7 mouse cellular contexts compared by ENCODE assay signal in genomic region chr3:131490143-131490908, GRCm38 (mm10). TPM values are rescaled to one million over a fixed set of nuclear protein-coding genes. Genes with fewer than 3 reads are reported as not detected.
DNase-seq lines count a peak whose midpoint lies in the region; ATAC-seq and TF ChIP-seq lines count a peak whose summit lies in the region.

No protein-coding gene starts in this region.

- H3K27ac ChIP-seq in limb, embryonic 14.5 days (replicated peaks; ENCODE audit: low read depth, low read length): peak overlapping the region; percentile 48; the same call in 1 of the 2 replicates
- no peak overlapping the region for H3K27ac ChIP-seq in midbrain, embryonic 14.5 days (replicated peaks; ENCODE audit: low read depth, low read length)
- peak overlapping the region; percentile 89 for H3K27ac ChIP-seq in stomach, embryonic 14.5 days (ENCODE audit: low read length)

- H3K9me3 ChIP-seq in limb, embryonic 14.5 days (ENCODE audit: control insufficient read depth, low read length): no peaks in the 10 kb centered on the region
- H3K9me3 ChIP-seq in midbrain, embryonic 14.5 days (ENCODE audit: control insufficient read depth, low read length): no peaks in the 10 kb centered on the region
- H3K9me3 ChIP-seq in stomach, embryonic 14.5 days (ENCODE audit: control insufficient read depth, low read depth, low read length): no peaks in the 10 kb centered on the region

- no peak for TF ChIP-seq POLR2A in limb, embryonic 14.5 days (IDR thresholded peaks at IDR 0.05; ENCODE audit: borderline replicate concordance, extremely low read depth, insufficient read depth, insufficient read length)

- WGBS in limb, embryonic 14.5 days: under 1% methylated on average over 64 of the region's 78 CpGs
- WGBS in midbrain, embryonic 14.5 days: under 1% methylated on average over 77 of the region's 78 CpGs
- WGBS in stomach, embryonic 14.5 days: 1% methylated on average over 55 of the region's 78 CpGs

- DNase-seq in adrenal gland, postnatal 36 days: peak; percentile 89 to 90
- peak; percentile 80 for DNase-seq in embryo, embryonic 11 days
- peak; percentile 79 to 81 for DNase-seq in heart, adult 18-20 months
- DNase-seq in kidney, adult 18-20 months: peak; percentile 82
- DNase-seq in limb, embryonic 14.5 days (ENCODE audit: low spot score): peak; percentile 36
- DNase-seq in midbrain, embryonic 14.5 days: peak; percentile 72

- H3K27me3 ChIP-seq in limb, embryonic 14.5 days (ENCODE audit: control insufficient read depth, insufficient read depth, low read length): no peaks in the 10 kb centered on the region; the same call in 1 of the 2 replicates
- peaks cover 35% of the 10 kb centered on the region; the same call in 1 of the 2 replicates for H3K27me3 ChIP-seq in midbrain, embryonic 14.5 days (ENCODE audit: control insufficient read depth, insufficient read depth, low read length)
- no peaks in the 10 kb centered on the region for H3K27me3 ChIP-seq in stomach, embryonic 14.5 days (ENCODE audit: control insufficient read depth, insufficient read depth, low read length)

- H3K9ac ChIP-seq in limb, embryonic 14.5 days (ENCODE audit: low read depth, low read length, severe bottlenecking): peak overlapping the region; percentile 71
- peak overlapping the region; percentile 66 for H3K9ac ChIP-seq in midbrain, embryonic 14.5 days (replicated peaks; ENCODE audit: low read length)
- H3K9ac ChIP-seq in stomach, embryonic 14.5 days (replicated peaks; ENCODE audit: low read depth, low read length): peak overlapping the region; percentile 63

- peaks cover 9% of the 10 kb centered on the region for H3K4me1 ChIP-seq in limb, embryonic 14.5 days (ENCODE audit: control insufficient read depth, insufficient read depth, low read length)
- H3K4me1 ChIP-seq in midbrain, embryonic 14.5 days (ENCODE audit: control insufficient read depth, insufficient read depth, low read length): 0 out of 2 replicates have a peak, but pooled peaks cover 8% of the 10 kb centered on the region
- 0 out of 2 replicates have a peak, but pooled peaks cover 3% of the 10 kb centered on the region for H3K4me1 ChIP-seq in stomach, embryonic 14.5 days (ENCODE audit: control insufficient read depth, insufficient read depth, low read length)

- peak overlapping the region; percentile 90 for H3K4me2 ChIP-seq in limb, embryonic 14.5 days (replicated peaks; ENCODE audit: low read depth, low read length, severe bottlenecking)
- peak overlapping the region; percentile 98 for H3K4me2 ChIP-seq in midbrain, embryonic 14.5 days (ENCODE audit: low read length)
- peak overlapping the region; percentile 92 for H3K4me2 ChIP-seq in stomach, embryonic 14.5 days (replicated peaks; ENCODE audit: low read depth, low read length)

- peak overlapping the region; percentile 74 for H3K4me3 ChIP-seq in limb, embryonic 14.5 days (replicated peaks; ENCODE audit: low read length)
- H3K4me3 ChIP-seq in midbrain, embryonic 14.5 days (replicated peaks; ENCODE audit: low read depth, low read length): peak overlapping the region; percentile 68
- peak overlapping the region; percentile 63 for H3K4me3 ChIP-seq in stomach, embryonic 14.5 days (ENCODE audit: low read depth, low read length)

- H3K36me3 ChIP-seq in limb, embryonic 14.5 days (ENCODE audit: control insufficient read depth, insufficient read depth, low read length): no peaks in the 10 kb centered on the region
- H3K36me3 ChIP-seq in midbrain, embryonic 14.5 days (ENCODE audit: control insufficient read depth, insufficient read depth, low read length): no peaks in the 10 kb centered on the region
- no peaks in the 10 kb centered on the region for H3K36me3 ChIP-seq in stomach, embryonic 14.5 days (ENCODE audit: control insufficient read depth, insufficient read depth, low read length)

- ATAC-seq in limb, embryonic 14.5 days (ENCODE audit: low FRiP score, low read depth): peak; percentile 91
- ATAC-seq in midbrain, embryonic 14.5 days (ENCODE audit: low FRiP score, low TSS enrichment): peak; percentile 88
- ATAC-seq in stomach, embryonic 14.5 days (ENCODE audit: insufficient number of reproducible peaks, insufficient read depth, low FRiP score, low read depth): peak; percentile 89

RNA-seq across cellular contexts. Expression of gene Sgms2, which starts 0.9 kb away (rescaled TPM):
- 10 to 100 TPM in 1 of 2 experiments, 1 to 10 TPM in 1; 2.7 to 11.2 TPM for total RNA-seq in adrenal gland, postnatal 36 days (2021)
- total RNA-seq in heart, adult 18-20 months (2021): 1 to 10 TPM; 1.7 to 1.8 TPM
- polyA plus RNA-seq in limb, embryonic 14.5 days (2012; rRNA removed): 19.5 and 20.0 TPM in 2 replicates
- polyA plus RNA-seq in limb, embryonic 14.5 days (2014; fragmentation: Nextera tagmentation; extraction: Ambion mirVana): 16.6 and 18.7 TPM in 2 replicates
- 0.50 and 0.93 TPM in 2 replicates for polyA plus RNA-seq in midbrain, embryonic 14.5 days (2014; fragmentation: Nextera tagmentation; extraction: Ambion mirVana)
- polyA plus RNA-seq in stomach, embryonic 14.5 days (2014; fragmentation: Nextera tagmentation; extraction: Ambion mirVana): 8.8 and 10.6 TPM in 2 replicates

Comparison
In these comparisons a context has a peak if more than half of its experiments do, and no peak if none do; other contexts are left out.
1. DNase-seq: peak in every context shown above with its lines; median percentile 90 in adrenal gland, postnatal 36 days; 82 in kidney, adult 18-20 months; 80 in embryo, embryonic 11 days; 80 in heart, adult 18-20 months; 72 in midbrain, embryonic 14.5 days; 36 in limb, embryonic 14.5 days.